Mouse (Mus musculus): ENCODE results near the gene Smpd3.

Smpd3 gene

GRCm38 (mm10) chr8:106231536-106231935, 106.3 kb downstream of the Smpd3 start:
- DNase-seq (ENCODE audit: low spot score), result no peak

GRCm38 (mm10) chr8:106226589-106226988, 111.2 kb downstream of the Smpd3 start:
- DNase-seq (ENCODE audit: low spot score), result peak; percentile 81

- no peak for DNase-seq (ENCODE audit: low spot score)
Measured at GRCm38 (mm10) chr8:106219620-106220019, 118.2 kb downstream of the Smpd3 start.

GRCm38 (mm10) chr8:106213959-106214358, 123.8 kb downstream of the Smpd3 start:
- no peak for DNase-seq (ENCODE audit: low spot score)

- no peak for DNase-seq (ENCODE audit: low spot score)
Measured at GRCm38 (mm10) chr8:106211421-106211820, 126.4 kb downstream of the Smpd3 start.

GRCm38 (mm10) chr8:106210821-106211345, 126.9 kb downstream of the Smpd3 start, which contains the start of the genes Slc7a6os and Prmt7:
Slc7a6os (minus strand) TSS chr8:106210935.
Prmt7 (plus strand) TSS chr8:106210936.
- DNase-seq (ENCODE audit: low spot score), result peak; percentile 96

- DNase-seq (ENCODE audit: low spot score), result no peak
Measured at GRCm38 (mm10) chr8:106210035-106210731, 127.6 kb downstream of the Smpd3 start.

Measured in retina, embryonic 14.5 days (tissue).